Mouse (Mus musculus) forelimb bud, embryonic 11.5 days (tissue): ENCODE results near the gene Gm10715.
"Not testable (repeated sequence)": the region's sequence is repeated elsewhere in the genome, so short reads cannot be mapped to it uniquely, and the experiment has no call there.

ENCODE experiments used
- DNase-seq: peaks from one replicate; pipeline ENCODE4 v3.0.0-alpha.2; 2012; ENCODE audit warnings: low read depth, low spot score

Gm10715 gene

DNA sequence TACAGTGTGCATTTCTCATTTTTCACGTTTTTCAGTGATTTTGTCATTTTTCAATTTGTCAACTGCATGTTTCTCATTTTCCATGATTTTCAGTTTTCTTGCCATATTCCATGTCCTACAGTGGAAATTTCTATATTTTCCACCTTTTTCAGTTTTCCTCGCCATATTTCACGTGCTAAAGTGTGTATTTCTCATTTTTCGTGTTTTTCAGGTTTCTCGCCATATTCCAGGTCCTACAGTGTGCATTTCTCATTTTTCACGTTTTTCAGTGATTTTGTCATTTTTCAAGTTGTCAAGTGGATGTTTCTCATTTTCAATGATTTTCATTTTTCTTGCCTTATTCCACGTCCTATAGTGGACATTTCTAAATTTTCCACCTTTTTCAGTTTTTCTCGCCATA lies at the start of gene Gm10715:
Gene Gm10715 (plus strand): TSS at position 301 of the 400 bp plus-strand sequence.
- DNase-seq: not testable (repeated sequence)

DNA sequence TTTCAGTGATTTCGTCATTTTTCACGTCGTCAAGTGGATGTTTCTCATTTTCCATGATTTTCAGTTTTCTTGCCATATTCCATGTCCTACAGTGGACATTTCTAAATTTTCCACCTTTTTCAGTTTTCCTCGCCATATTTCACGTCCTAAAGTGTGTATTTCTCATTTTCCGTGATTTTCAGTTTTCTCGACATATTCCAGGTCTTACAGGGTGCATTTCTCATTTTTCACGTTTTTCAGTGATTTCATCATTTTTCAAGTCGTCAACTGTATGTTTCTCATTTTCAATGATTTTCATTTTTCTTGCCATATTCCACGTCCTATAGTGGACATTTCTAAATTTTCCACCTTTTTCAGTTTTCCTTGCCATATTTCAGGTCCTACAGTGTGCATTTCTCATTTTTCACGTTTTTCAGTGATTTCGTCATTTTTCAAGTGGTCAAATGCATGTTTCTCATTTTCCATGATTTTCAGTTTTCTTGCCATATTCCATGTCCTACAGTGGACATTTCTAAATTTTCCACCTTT lies 36.2 kb upstream of the Gm10715 start, which contains the start of gene Gm10722:
Gene Gm10722 (plus strand): TSS at position 478 of the 528 bp plus-strand sequence.
- DNase-seq: peak; percentile 79

DNA sequence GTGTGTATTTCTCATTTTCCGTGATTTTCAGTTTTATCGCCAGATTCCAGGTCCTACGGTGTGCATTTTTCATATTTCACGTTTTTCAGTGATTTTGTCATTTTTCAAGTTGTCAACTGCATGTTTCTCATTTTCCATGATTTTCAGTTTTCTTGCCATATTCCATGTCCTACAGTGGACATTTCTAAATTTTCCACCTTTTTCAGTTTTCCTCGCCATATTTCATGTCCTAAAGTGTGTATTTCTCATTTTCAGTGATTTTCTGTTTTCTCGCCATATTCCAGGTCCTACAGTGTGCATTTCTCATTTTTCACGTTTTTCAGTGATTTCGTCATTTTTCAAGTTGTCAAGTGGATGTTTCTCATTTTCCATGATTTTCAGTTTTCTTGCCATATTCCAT lies 35.7 kb upstream of the Gm10715 start:
- DNase-seq: not testable (repeated sequence)

DNA sequence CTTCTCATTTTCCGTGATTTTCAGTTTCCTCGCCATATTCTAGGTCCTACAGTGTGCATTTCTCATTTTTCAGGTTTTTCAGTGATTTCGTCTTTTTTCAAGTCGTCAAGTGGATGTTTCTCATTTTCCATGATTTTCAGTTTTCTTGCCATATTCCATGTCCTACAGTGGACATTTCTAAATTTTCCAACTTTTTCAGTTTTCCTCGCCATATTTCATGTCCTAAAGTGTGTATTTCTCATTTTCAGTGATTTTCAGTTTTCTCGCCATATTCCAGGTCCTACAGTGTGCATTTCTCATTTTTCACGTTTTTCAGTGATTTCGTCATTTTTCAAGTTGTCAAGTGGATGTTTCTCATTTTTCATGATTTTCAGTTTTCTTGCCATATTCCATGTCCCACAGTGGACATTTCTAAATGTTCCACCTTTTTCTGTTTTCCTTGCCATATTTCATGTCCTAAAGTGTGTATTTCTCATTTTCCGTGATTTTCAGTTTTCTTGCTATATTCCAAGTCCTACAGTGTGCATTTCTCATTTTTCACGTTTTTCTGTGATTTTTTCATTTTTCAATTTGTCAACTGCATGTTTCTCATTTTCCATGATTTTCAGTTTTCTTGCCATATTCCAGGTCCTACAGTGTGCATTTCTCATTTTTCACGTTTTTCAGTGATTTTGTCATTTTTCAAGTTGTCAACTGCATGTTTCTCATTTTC lies 34.6 kb upstream of the Gm10715 start:
- peak; percentile 57 for DNase-seq

DNA sequence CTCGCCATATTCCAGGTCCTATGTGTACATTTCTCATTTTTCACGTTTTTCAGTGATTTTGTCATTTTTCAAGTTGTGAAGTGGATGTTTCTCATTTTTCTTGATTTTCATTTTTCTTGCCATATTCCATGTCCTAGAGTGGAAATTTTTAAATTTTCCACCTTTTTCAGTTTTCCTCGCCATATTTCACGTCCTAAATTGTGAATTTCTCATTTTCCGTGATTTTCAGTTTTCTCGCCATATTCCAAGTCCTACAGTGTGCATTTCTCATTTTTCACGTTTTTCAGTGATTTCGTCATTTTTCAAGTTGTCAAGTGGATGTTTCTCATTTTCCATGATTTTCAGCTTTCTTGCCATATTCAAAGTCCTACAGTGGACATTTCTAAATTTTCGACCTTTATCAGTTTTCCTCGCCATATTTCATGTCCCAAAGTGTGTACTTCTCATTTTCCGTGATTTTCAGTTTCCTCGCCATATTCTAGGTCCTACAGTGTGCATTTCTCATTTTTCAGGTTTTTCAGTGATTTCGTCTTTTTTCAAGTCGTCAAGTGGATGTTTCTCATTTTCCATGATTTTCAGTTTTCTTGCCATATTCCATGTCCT lies 33.8 kb upstream of the Gm10715 start, which contains the start of gene Gm11168:
Gene Gm11168 (plus strand): TSS at position 553 of the 603 bp plus-strand sequence.
- not testable (repeated sequence) for DNase-seq

DNA sequence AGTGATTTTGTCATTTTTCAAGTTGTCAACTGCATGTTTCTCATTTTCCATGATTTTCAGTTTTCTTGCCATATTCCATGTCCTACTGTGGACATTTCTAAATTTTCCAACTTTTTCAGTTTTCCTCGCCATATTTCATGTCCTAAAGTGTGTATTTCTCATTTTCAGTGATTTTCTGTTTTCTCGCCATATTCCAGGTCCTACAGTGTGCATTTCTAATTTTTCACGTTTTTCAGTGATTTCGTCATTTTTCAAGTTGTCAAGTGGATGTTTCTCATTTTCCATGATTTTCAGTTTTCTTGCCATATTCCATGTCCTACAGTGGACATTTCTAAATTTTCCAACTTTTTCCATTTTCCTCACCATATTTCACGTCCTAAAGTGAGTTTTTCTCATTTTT lies 30.5 kb upstream of the Gm10715 start:
- DNase-seq: not testable (repeated sequence)

DNA sequence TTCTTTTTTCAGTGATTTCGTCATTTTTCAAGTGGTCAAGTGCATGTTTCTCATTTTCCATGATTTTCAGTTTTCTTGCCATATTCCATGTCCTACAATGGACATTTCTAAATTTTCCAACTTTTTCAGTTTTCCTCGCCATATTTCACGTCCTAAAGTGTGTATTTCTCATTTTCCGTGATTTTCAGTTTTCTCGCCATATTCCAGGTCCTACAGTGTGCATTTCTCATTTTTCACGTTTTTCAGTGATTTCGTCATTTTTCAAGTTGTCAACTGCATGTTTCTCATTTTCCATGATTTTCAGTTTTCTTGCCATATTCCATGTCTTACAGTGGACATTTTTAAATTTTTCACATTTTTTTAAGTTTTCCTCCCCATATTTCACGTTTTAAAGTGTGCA lies 30.0 kb upstream of the Gm10715 start:
- not testable (repeated sequence) for DNase-seq

DNA sequence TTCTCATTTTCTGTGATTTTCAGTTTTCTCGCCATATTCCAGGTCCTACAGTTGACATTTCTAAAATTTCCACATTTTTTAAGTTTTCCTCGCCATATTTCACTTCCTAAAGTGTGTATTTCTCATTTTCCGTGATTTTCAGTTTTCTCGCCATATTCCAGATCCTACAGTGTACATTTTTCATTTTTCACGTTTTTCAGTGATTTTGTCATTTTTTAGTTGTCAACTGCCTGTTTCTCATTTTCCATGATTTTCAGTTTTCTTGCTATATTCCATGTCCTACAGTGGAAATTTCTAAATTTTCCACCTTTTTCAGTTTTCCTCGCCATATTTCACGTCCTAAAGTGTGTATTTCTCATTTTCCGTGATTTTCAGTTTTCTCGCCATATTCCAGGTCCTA lies 29.4 kb upstream of the Gm10715 start:
- DNase-seq: peak; percentile 75

DNA sequence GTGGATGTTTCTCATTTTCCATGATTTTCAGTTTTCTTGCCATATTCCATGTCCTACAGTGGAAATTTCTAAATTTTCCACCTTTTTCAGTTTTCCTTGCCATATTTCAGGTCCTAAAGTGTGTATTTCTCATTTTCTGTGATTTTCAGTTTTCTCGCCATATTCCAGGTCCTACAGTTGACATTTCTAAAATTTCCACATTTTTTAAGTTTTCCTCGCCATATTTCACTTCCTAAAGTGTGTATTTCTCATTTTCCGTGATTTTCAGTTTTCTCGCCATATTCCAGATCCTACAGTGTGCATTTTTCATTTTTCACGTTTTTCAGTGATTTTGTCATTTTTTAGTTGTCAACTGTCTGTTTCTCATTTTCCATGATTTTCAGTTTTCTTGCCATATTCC lies 27.3 kb upstream of the Gm10715 start:
- not testable (repeated sequence) for DNase-seq

DNA sequence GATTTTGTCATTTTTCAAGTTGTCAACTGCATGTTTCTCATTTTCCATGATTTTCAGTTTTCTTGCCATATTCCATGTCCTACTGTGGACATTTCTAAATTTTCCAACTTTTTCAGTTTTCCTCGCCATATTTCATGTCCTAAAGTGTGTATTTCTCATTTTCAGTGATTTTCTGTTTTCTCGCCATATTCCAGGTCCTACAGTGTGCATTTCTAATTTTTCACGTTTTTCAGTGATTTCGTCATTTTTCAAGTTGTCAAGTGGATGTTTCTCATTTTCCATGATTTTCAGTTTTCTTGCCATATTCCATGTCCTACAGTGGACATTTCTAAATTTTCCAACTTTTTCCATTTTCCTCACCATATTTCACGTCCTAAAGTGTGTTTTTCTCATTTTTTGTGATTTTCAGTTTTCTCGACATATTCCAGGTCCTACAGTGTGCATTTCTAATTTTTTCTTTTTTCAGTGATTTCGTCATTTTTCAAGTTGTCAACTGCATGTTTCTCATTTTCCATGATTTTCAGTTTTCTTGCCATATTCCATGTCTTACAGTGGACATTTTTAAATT lies 24.5 kb upstream of the Gm10715 start:
- DNase-seq: not testable (repeated sequence)

DNA sequence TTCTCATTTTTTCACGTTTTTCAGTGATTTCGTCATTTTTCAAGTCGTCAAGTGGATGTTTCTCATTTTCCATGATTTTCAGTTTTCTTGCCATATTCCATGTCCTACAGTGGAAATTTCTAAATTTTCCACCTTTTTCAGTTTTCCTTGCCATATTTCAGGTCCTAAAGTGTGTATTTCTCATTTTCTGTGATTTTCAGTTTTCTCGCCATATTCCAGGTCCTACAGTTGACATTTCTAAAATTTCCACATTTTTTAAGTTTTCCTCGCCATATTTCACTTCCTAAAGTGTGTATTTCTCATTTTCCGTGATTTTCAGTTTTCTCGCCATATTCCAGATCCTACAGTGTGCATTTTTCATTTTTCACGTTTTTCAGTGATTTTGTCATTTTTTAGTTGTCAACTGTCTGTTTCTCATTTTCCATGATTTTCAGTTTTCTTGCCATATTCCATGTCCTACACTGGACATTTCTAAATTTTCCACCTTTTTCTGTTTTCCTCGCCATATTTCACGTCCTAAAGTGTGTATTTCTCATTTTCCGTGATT lies 23.9 kb upstream of the Gm10715 start, which contains the start of gene Gm10721:
Gene Gm10721 (plus strand): TSS at position 408 of the 547 bp plus-strand sequence.
- DNase-seq: not testable (repeated sequence)

DNA sequence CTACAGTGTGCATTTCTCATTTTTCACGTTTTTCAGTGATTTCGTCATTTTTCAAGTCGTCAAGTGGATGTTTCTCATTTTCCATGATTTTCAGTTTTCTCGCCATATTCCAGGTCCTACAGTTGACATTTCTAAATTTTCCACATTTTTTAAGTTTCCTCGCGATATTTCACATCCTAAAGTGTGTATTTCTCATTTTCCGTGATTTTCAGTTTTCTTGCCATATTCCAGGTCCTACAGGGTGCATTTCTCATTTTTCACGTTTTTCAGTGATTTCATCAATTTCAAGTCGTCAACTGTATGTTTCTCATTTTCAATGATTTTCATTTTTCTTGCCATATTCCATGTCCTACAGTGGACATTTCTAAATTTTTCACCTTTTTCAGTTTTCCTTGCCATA lies 21.3 kb upstream of the Gm10715 start, which contains the start of gene Gm10720:
Gene Gm10720 (plus strand): TSS at position 301 of the 400 bp plus-strand sequence.
- not testable (repeated sequence) for DNase-seq

DNA sequence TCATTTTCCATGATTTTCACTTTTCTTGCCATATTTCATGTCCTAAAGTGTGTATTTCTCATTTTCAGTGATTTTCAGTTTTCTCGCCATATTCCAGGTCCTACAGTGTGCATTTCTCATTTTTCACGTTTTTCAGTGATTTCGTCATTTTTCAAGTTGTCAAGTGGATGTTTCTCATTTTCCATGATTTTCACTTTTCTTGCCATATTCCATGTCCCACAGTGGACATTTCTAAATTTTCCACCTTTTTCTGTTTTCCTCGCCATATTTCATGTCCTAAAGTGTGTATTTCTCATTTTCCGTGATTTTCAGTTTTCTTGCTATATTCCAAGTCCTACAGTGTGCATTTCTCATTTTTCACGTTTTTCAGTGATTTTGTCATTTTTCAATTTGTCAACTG lies 20.8 kb upstream of the Gm10715 start:
- not testable (repeated sequence) for DNase-seq

DNA sequence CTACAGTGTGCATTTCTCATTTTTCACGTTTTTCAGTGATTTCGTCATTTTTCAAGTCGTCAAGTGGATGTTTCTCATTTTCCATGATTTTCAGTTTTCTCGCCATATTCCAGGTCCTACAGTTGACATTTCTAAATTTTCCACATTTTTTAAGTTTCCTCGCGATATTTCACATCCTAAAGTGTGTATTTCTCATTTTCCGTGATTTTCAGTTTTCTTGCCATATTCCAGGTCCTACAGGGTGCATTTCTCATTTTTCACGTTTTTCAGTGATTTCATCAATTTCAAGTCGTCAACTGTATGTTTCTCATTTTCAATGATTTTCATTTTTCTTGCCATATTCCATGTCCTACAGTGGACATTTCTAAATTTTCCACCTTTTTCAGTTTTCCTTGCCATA lies 19.6 kb upstream of the Gm10715 start, which contains the start of gene Gm10719:
Gene Gm10719 (plus strand): TSS at position 301 of the 400 bp plus-strand sequence.
- not testable (repeated sequence) for DNase-seq

DNA sequence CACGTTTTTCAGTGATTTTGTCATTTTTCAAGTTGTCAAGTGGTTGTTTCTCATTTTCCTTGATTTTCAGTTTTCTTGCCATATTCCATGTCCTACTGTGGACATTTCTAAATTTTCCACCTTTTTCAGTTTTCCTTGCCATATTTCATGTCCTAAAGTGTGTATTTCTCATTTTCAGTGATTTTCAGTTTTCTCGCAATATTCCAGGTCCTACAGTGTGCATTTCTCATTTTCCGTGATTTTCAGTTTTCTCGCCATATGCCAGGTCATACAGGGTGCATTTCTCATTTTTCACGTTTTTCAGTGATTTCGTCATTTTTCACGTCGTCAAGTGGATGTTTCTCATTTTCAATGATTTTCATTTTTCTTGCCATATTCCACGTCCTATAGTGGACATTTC lies 17.7 kb upstream of the Gm10715 start:
- DNase-seq: not testable (repeated sequence)

DNA sequence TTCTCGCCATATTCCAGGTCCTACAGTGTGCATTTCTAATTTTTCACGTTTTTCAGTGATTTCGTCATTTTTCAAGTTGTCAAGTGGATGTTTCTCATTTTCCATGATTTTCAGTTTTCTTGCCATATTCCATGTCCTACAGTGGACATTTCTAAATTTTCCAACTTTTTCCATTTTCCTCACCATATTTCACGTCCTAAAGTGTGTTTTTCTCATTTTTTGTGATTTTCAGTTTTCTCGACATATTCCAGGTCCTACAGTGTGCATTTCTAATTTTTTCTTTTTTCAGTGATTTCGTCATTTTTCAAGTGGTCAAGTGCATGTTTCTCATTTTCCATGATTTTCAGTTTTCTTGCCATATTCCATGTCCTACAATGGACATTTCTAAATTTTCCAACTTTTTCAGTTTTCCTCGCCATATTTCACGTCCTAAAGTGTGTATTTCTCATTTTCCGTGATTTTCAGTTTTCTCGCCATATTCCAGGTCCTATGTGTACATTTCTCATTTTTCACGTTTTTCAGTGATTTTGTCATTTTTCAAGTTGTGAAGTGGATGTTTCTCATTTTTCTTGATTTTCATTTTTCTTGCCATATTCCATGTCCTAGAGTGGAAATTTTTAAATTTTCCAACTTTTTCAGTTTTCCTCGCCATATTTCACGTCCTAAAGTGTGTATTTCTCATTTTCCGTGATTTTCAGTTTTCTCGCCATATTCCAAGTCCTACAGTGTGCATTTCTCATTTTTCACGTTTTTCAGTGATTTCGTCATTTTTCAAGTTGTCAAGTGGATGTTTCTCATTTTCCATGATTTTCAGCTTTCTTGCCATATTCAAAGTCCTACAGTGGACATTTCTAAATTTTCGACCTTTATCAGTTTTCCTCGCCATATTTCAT lies 16.6 kb upstream of the Gm10715 start:
- not testable (repeated sequence) for DNase-seq

DNA sequence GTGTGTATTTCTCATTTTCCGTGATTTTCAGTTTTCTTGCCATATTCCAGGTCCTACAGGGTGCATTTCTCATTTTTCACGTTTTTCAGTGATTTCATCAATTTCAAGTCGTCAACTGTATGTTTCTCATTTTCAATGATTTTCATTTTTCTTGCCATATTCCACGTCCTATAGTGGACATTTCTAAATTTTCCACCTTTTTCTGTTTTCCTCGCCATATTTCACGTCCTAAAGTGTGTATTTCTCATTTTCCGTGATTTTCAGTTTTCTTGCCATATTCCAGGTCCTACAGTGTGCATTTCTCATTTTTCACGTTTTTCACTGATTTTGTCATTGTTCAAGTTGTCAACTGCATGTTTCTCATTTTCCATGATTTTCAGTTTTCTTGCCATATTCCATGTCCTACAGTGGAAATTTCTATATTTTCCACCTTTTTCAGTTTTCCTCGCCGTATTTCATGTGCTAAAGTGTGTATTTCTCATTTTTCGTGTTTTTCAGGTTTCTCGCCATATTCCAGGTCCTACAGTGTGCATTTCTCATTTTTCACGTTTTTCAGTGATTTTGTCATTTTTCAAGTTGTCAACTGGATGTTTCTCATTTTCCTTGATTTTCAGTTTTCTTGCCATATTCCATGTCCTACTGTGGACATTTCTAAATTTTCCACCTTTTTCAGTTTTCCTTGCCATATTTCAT lies 14.2 kb upstream of the Gm10715 start:
- DNase-seq: peak; percentile 73

DNA sequence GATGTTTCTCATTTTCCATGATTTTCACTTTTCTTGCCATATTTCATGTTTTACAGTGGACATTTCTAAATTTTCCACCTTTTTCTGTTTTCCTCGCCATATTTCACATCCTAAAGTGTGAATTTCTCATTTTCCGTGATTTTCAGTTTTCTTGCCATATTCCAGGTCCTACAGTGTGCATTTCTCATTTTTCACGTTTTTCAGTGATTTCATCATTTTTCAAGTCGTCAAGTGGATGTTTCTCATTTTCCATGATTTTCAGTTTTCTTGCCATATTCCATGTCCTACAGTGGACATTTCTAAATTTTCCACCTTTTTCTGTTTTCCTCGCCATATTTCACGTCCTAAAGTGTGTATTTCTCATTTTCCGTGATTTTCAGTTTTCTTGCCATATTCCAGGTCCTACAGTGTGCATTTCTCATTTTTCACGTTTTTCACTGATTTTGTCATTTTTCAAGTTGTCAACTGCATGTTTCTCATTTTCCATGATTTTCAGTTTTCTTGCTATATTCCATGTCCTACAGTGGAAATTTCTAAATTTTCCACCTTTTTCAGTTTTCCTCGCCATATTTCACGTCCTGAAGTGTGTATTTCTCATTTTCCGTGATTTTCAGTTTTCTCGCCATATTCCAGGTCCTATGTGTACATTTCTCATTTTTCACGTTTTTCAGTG lies 13.2 kb upstream of the Gm10715 start, which contains the start of gene Gm10718:
Gene Gm10718 (plus strand): TSS at position 236 of the 673 bp plus-strand sequence.
- not testable (repeated sequence) for DNase-seq

DNA sequence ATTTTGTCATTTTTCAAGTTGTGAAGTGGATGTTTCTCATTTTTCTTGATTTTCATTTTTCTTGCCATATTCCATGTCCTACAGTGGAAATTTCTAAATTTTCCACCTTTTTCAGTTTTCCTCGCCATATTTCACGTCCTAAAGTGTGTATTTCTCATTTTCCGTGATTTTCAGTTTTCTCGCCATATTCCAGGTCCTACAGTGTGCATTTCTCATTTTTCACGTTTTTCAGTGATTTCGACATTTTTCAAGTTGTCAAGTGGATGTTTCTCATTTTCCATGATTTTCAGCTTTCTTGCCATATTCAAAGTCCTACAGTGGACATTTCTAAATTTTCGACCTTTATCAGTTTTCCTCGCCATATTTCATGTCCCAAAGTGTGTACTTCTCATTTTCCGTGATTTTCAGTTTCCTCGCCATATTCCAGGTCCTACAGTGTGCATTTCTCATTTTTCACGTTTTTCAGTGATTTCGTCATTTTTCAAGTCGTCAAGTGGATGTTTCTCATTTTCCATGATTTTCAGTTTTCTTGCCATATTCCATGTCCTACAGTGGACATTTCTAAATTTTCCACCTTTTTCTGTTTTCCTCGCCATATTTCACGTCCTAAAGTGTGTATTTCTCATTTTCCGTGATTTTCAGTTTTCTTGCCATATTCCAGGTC lies 12.6 kb upstream of the Gm10715 start:
- not testable (repeated sequence) for DNase-seq
